Mouse (Mus musculus) heart, embryonic 16.5 days (tissue): ENCODE data around the gene Mcat. TPM values are rescaled to one million over a fixed set of nuclear protein-coding genes. Genes with fewer than 3 reads are reported as not detected.

Source experiments
- ATAC-seq: fragments of 200-750 bp; cut with Nextera tagmentation; replicated peaks from 2 replicates; pipeline ENCODE4 v1.8.0; 2017; ENCODE audit warnings: moderate number of reproducible peaks; ENCODE audit not compliant: insufficient read depth, low FRiP score; ENCODE audit errors: extremely low read depth
- H3K27ac ChIP-seq: fragments of 300-500 bp; sonication (generic); 2 replicates; pipeline ENCODE4 v1.5.1; 2014; ENCODE audit warnings: mild to moderate bottlenecking, low read length, control low read depth, moderate library complexity
- H3K27me3 ChIP-seq: fragments of 300-500 bp; sonication (generic); 2 replicates; pipeline ENCODE4 v1.6.1; 2014; ENCODE audit warnings: low read length, mixed read lengths; ENCODE audit not compliant: control insufficient read depth, insufficient read depth
- H3K36me3 ChIP-seq: fragments of 300-500 bp; sonication (generic); 2 replicates; pipeline ENCODE4 v1.6.1; 2014; ENCODE audit not compliant: control insufficient read depth, insufficient read depth
- H3K4me1 ChIP-seq: fragments of 300-500 bp; sonication (generic); 2 replicates; pipeline ENCODE4 v1.6.1; 2014; ENCODE audit warnings: low read length, mixed read lengths; ENCODE audit not compliant: control insufficient read depth, insufficient read depth
- H3K4me2 ChIP-seq: fragments of 300-500 bp; sonication (generic); 2 replicates; pipeline ENCODE4 v1.6.1; 2014; ENCODE audit warnings: low read depth, mild to moderate bottlenecking, control low read depth, low read length
- H3K4me3 ChIP-seq: fragments of 300-500 bp; sonication (generic); 2 replicates; pipeline ENCODE4 v1.5.1; 2014; ENCODE audit warnings: mild to moderate bottlenecking, control low read depth, low read length
- H3K9ac ChIP-seq: fragments of 300-500 bp; sonication (generic); 2 replicates; pipeline ENCODE4 v1.6.1; 2014; ENCODE audit warnings: low read length, control low read depth
- H3K9me3 ChIP-seq: fragments of 300-500 bp; sonication (generic); replicated peaks from 2 replicates; pipeline ENCODE4 v1.6.1; 2016; ENCODE audit warnings: low read length; ENCODE audit not compliant: control insufficient read depth
- WGBS: fragments of 180-500 bp; shearing (Covaris S2); extraction: QIAGEN DNeasy Blood & Tissue Kit; methylation state at CpG from one replicate; pipeline ENCODE4 v1.1.7; 2014; 5-methylcytosine and 5-hydroxymethylcytosine counted together
- polyA plus RNA-seq: library from polyadenylated mRNA; unstranded; fragments of >200 nt; fragmentation: Nextera tagmentation; extraction: Ambion mirVana; gene quantifications from 2 replicates; pipeline ENCODE4 v1.2.1, GENCODE M21; 2015

Gene Mcat
- polyA plus RNA-seq, 1 experiment from 2014 or later: 32.9 TPM

- Histone ChIP-seq H3K4me2 (no peak overlapping the region), H3K36me3 (peaks cover 12% of the 10 kb centered on the region; the same call in 1 of the 2 replicates), H3K9ac (no peak overlapping the region), H3K4me1 (no peaks in the 10 kb centered on the region), H3K4me3 (no peak overlapping the region), H3K9me3 (no peaks in the 10 kb centered on the region), H3K27me3 (no peaks in the 10 kb centered on the region), H3K27ac (no peak overlapping the region)
- 62% methylated on average over 2 of the region's 2 CpGs for WGBS
- ATAC-seq: no peak
Measured at GRCm38 (mm10) chr15:83570641-83571040, 7.1 kb upstream of the Mcat start.

DNA sequence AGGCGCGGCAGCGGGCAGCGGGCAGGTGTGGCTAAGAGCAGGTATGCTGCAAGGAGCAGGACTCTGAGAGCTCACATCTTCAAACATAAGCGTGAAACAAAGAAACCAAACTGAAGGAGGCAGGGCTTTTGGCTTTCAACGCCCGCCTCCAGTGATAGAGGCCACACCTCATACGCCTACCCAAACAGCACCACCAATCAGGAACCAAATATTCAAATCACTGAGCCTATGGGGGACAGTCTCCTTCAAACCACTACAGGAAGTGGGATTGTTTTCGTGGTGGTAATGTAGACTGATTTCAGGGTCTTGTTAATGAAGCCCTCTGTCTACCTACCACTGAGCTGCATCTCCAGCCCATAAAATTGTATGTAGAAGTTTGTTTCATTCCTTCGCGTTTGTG is 6.1 kb upstream of the Mcat start:
- Histone ChIP-seq H3K36me3 (peaks cover 9% of the 10 kb centered on the region; the same call in 1 of the 2 replicates), H3K27me3 (no peaks in the 10 kb centered on the region), H3K4me3 (no peak overlapping the region), H3K9ac (no peak overlapping the region), H3K4me1 (no peaks in the 10 kb centered on the region), H3K9me3 (no peaks in the 10 kb centered on the region), H3K4me2 (no peak overlapping the region), H3K27ac (no peak overlapping the region)
- no peak for ATAC-seq
- 52% methylated on average over 11 of the region's 11 CpGs for WGBS

DNA sequence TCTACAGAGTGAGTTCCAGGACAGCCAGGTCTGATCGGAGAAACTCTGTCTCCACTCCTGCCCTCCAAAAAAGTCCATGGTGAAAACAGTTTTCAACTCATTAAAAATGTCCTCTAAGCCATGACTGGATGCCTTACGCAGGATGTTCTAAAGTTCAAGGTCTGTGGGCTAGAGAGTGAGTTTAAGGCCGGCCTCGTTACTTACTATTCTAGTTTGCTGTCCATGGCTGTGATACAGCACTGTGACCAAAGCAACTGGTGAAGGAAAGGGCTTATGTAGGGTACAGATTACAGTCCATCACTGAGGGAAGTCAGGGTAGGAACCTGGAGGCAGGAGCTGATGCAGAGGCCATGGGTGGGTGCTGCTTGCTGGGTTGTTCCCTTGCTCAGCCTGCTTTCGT is 5.0 kb upstream of the Mcat start:
- Histone ChIP-seq H3K27me3 (no peaks in the 10 kb centered on the region), H3K9me3 (no peaks in the 10 kb centered on the region), H3K4me3 (no peak overlapping the region), H3K4me2 (no peak overlapping the region), H3K36me3 (no peaks in the 10 kb centered on the region), H3K9ac (no peak overlapping the region), H3K27ac (no peak overlapping the region), H3K4me1 (peaks cover 4% of the 10 kb centered on the region; the same call in 1 of the 2 replicates)
- no peak for ATAC-seq
- WGBS: 91% methylated on average over 5 of the region's 5 CpGs

GRCm38 (mm10) chr15:83567728-83568127 is 4.1 kb upstream of the Mcat start:
- no peaks in the 10 kb centered on the region for H3K9me3 ChIP-seq
- no peaks in the 10 kb centered on the region for H3K36me3 ChIP-seq
- no peaks in the 10 kb centered on the region for H3K27me3 ChIP-seq
- ATAC-seq: no peak
- H3K4me3 ChIP-seq: no peak overlapping the region
- H3K27ac ChIP-seq: no peak overlapping the region
- H3K4me2 ChIP-seq: no peak overlapping the region
- H3K4me1 ChIP-seq: peaks cover 8% of the 10 kb centered on the region; the same call in 1 of the 2 replicates
- H3K9ac ChIP-seq: no peak overlapping the region
- WGBS: 84% methylated on average over 3 of the region's 3 CpGs

DNA sequence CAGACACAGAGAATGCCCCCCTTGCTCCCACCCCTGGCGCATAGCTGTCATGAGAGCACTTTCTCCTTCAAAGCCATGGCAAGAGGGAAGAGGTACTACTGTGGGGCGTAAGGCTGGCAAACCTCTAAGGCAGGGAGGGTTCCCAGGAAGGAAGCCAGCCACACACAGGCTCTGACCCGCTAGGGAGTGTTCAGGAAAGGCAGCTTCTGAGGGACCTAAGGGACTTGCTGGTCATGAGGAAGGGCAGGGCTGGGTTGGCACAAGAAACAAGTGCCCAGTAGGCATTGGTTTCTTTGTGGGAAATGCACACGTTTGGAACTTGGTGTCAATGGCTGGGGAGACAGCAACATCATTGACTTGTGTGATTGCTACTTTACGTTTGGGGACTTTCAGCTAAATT is 2.4 kb upstream of the Mcat start:
- ATAC-seq: no peak
- H3K4me1 ChIP-seq: peaks cover 8% of the 10 kb centered on the region; the same call in 1 of the 2 replicates
- 82% methylated on average over 5 of the region's 5 CpGs for WGBS
- H3K4me3 ChIP-seq: no peak overlapping the region
- H3K36me3 ChIP-seq: no peaks in the 10 kb centered on the region
- no peaks in the 10 kb centered on the region for H3K9me3 ChIP-seq
- no peaks in the 10 kb centered on the region for H3K27me3 ChIP-seq
- H3K4me2 ChIP-seq: no peak overlapping the region
- no peak overlapping the region for H3K27ac ChIP-seq
- no peak overlapping the region for H3K9ac ChIP-seq

GRCm38 (mm10) chr15:83565434-83565833 is 1.8 kb upstream of the Mcat start:
- Histone ChIP-seq H3K4me2 (no peak overlapping the region), H3K27ac (no peak overlapping the region), H3K4me3 (no peak overlapping the region), H3K36me3 (no peaks in the 10 kb centered on the region), H3K9me3 (no peaks in the 10 kb centered on the region), H3K4me1 (peaks cover 8% of the 10 kb centered on the region; the same call in 1 of the 2 replicates), H3K27me3 (no peaks in the 10 kb centered on the region), H3K9ac (no peak overlapping the region)
- WGBS: 70% methylated on average over 3 of the region's 3 CpGs
- no peak for ATAC-seq

DNA sequence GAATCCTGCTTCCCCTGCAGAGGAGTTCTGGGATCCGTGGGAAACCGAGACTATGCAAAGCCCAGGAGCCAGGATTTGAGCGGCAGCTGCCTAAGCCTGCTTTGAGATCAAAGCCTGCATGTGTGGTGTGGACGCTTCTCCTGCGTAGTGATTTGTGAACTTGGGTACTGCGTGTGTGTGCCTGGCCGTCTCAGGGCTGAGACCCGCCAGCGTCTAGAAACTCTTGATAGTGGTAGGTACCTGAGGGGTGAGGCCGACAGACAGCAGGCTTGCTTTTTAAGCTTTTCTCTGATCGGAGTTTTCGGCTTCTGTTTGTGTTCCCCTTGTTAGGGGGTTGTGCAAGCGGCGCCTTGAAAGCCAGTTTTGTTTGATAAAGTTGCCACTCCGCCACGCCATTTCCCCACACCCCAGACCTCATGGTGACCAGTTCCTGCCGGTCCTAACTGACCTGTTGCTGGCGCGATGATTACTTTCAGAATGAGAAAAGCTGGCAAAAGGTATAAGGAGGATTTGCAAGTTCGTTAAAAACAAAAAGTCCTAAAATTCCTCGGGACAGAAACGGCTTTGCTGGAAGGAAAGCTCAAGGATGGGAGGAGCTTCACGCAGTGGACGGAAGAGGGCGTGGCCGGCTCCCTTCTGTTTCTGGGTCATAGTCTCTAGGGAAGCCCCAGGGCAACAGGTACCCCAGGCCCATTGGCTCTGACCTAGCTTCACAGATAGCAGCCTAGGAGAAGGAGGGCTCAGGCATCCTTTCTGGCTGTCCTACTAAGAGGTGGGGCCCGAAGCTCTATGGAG is 467 bp upstream of the Mcat start:
- peak; percentile 35; the same call in 1 of the 2 replicates for ATAC-seq
- WGBS: 2% methylated on average over 27 of the region's 27 CpGs

DNA sequence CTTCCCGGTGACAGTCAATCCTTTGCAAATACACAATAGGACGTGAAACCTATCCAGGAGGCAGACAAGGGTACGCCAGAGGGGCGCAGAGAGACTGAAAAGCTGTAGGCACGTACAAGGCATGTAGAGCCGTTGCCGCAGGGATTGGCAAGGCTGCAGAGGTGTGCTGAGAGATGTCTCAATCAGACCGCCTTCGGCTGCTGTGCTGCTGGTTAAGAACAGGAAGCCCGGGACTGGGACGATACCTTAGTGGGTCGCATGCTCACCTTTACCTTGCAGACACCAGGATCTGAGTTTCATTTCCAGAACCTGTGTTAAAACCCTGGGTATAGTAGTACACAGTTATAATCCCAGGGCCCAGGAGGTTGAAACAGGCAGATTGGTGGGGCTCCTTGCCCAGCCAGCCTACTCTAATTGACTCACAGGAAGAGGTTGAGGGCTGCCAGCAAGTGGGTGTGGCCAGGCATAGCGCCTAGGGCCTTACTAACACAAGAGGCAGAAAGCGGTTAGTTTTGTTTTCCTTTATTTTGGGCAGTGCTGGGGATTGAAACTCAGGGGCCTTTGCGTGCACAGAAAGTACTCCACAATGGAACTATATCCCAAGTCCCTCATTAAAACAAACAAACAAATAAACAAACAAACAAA is 839 bp downstream of the Mcat start:
- WGBS: 31% methylated on average over 15 of the region's 15 CpGs
- Histone ChIP-seq H3K9me3 (no peaks in the 10 kb centered on the region), H3K27me3 (no peaks in the 10 kb centered on the region), H3K4me2 (peak overlapping the region; percentile 95), H3K27ac (peak overlapping the region; percentile 33), H3K36me3 (no peaks in the 10 kb centered on the region), H3K4me3 (peak overlapping the region; percentile 57), H3K9ac (peak overlapping the region; percentile 69), H3K4me1 (peaks cover 8% of the 10 kb centered on the region; the same call in 1 of the 2 replicates)
- peak; percentile 66 for ATAC-seq

More for the DNA sequence above, 467 bp upstream of the Mcat start:
- Histone ChIP-seq H3K9me3 (no peaks in the 10 kb centered on the region), H3K27me3 (no peaks in the 10 kb centered on the region), H3K27ac (peak overlapping the region; percentile 33), H3K4me1 (peaks cover 8% of the 10 kb centered on the region; the same call in 1 of the 2 replicates), H3K4me2 (peak overlapping the region; percentile 95), H3K9ac (peak overlapping the region; percentile 69), H3K36me3 (no peaks in the 10 kb centered on the region), H3K4me3 (peak overlapping the region; percentile 57)

DNA sequence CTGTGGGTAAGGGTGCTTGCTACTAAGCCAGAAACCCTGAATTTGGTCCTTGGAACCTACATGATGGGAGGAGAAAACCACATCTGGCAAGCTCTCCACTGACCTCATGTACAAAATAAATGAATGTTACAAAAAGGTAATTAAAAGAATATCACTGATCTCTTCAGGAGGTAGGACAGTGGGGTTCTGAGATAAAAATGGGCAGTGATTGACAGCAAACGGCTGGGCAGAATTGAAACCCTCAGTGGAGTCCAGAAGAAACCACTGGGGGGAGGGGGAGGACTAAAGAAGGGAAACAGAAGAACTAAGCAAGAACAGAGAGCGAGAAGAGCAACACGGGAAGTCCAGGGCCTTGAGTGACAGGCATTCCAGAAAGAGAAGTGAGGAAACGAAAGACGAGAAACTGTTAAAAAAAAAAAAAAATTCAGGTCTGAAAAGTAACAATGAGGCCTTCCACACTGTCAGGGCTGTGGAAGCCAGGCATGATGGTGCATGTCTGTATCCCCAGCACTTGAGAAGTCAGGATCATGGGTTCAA is 2.6 kb downstream of the Mcat start:
- 48% methylated on average over 5 of the region's 5 CpGs for WGBS

More for the DNA sequence above, 2.6 kb downstream of the Mcat start:
- Histone ChIP-seq H3K27me3 (no peaks in the 10 kb centered on the region), H3K27ac (no peak overlapping the region), H3K9me3 (no peaks in the 10 kb centered on the region), H3K9ac (no peak overlapping the region), H3K36me3 (no peaks in the 10 kb centered on the region), H3K4me1 (peaks cover 9% of the 10 kb centered on the region), H3K4me2 (no peak overlapping the region), H3K4me3 (no peak overlapping the region)
- no peak for ATAC-seq
